Mouse (Mus musculus) hindbrain, embryonic 14.5 days (tissue): ENCODE measurements around the gene Bcl2l11. TPM values are rescaled to one million over a fixed set of nuclear protein-coding genes. Genes with fewer than 3 reads are reported as not detected.

ENCODE experiments used
- ATAC-seq: fragments of 200-750 bp; cut with Nextera tagmentation; 2 replicates; pipeline ENCODE4 v1.8.0; 2017; ENCODE audit warnings: moderate number of reproducible peaks, mild to moderate bottlenecking, moderate TSS enrichment, moderate library complexity; ENCODE audit not compliant: low FRiP score
- DNase-seq: peaks from one replicate; pipeline ENCODE4 v3.0.0-alpha.2; 2015; ENCODE audit warnings: low spot score
- H3K27ac ChIP-seq: fragments of 300-500 bp; sonication (generic); 2 replicates; pipeline ENCODE4 v1.5.1; 2014; ENCODE audit warnings: mild to moderate bottlenecking, moderate library complexity
- H3K27me3 ChIP-seq: fragments of 300-500 bp; sonication (generic); 2 replicates; pipeline ENCODE4 v1.6.1; 2014; ENCODE audit warnings: mild to moderate bottlenecking, low read length, mixed read lengths; ENCODE audit not compliant: control insufficient read depth, insufficient read depth
- H3K36me3 ChIP-seq: fragments of 300-500 bp; sonication (generic); replicated peaks from 2 replicates; pipeline ENCODE4 v1.6.1; 2014; ENCODE audit not compliant: control insufficient read depth, insufficient read depth
- H3K4me1 ChIP-seq: fragments of 300-500 bp; sonication (generic); replicated peaks from 2 replicates; pipeline ENCODE4 v1.6.1; 2014; ENCODE audit warnings: antibody characterized with exemption, low read length, mixed read lengths; ENCODE audit not compliant: control insufficient read depth, insufficient read depth
- H3K4me2 ChIP-seq: fragments of 300-500 bp; sonication (generic); replicated peaks from 2 replicates; pipeline ENCODE4 v1.6.1; 2014; ENCODE audit warnings: mild to moderate bottlenecking, moderate library complexity
- H3K4me3 ChIP-seq: fragments of 300-500 bp; sonication (generic); replicated peaks from 2 replicates; pipeline ENCODE4 v1.5.1; 2014; ENCODE audit warnings: mild to moderate bottlenecking, low read length
- H3K9ac ChIP-seq: fragments of 300-500 bp; sonication (generic); 2 replicates; pipeline ENCODE4 v1.6.1; 2014
- H3K9me3 ChIP-seq: fragments of 300-500 bp; sonication (generic); 2 replicates; pipeline ENCODE4 v1.6.1; 2016; ENCODE audit warnings: low read length; ENCODE audit not compliant: control insufficient read depth
- WGBS: fragments of 180-500 bp; shearing (Covaris S2); extraction: QIAGEN DNeasy Blood & Tissue Kit; methylation state at CpG from one replicate; pipeline ENCODE4 v1.1.7; 2014; 5-methylcytosine and 5-hydroxymethylcytosine counted together
- polyA plus RNA-seq: library from polyadenylated mRNA; unstranded; fragments of >200 nt; fragmentation: Nextera tagmentation; extraction: Ambion mirVana; gene quantifications from 2 replicates; pipeline ENCODE4 v1.2.1, GENCODE M21; 2014

Gene Bcl2l11
- polyA plus RNA-seq, 1 experiment from 2014 or later = 12.2 TPM

DNA sequence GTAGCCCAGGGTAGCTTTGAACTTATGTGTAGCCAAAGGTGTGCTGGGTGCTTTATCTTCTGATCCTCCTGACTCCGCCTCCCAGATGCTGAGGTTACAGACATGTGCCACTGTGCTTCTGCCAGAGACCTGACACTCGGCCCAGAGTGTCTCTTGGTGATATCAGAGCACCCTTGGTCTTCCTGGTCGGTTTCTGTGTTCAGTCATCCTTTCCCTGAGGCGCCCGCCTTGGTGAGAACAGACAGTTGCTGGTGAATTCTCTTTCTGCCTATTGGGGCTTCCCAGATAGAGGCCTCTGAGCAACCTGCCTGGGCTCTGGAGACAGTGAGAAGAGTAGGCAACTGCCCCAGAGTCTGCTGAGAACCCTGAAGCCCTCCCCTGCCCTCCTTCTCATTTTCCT is 6.8 kb downstream of the Bcl2l11 start:
- DNase-seq (no peak), ATAC-seq (no peak)
- 90% methylated on average over 5 of the region's 5 CpGs for WGBS
- Histone ChIP-seq H3K36me3 (0 out of 2 replicates have a peak, but pooled peaks cover 7% of the 10 kb centered on the region), H3K9me3 (no peaks in the 10 kb centered on the region), H3K4me2 (no peak overlapping the region), H3K27me3 (no peaks in the 10 kb centered on the region), H3K4me3 (no peak overlapping the region), H3K9ac (no peak overlapping the region), H3K4me1 (peaks cover 13% of the 10 kb centered on the region), H3K27ac (no peak overlapping the region)

DNA sequence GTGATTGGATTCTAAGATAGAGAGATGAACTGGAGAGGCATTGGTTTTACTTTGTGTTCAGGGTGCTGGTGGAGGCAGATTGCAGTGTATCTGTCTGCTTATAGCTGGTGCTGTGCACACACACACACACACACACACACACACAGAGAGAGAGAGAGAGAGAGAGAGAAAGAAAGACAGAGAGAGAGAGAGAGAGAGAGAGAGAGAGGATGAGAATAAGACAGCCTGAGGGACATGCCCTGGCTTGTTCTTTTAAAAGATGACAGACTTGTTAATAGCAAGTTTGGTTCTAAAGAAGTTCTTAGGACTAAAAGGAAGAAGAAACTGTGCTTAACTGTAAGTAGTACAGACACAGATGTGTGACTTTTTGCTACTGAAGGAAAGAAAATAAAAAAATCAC is 8.0 kb downstream of the Bcl2l11 start:
- H3K4me3 ChIP-seq = no peak overlapping the region
- H3K9me3 ChIP-seq = no peaks in the 10 kb centered on the region
- H3K4me2 ChIP-seq = no peak overlapping the region
- 0 out of 2 replicates have a peak, but pooled peaks cover 7% of the 10 kb centered on the region for H3K36me3 ChIP-seq
- H3K27ac ChIP-seq = no peak overlapping the region
- H3K27me3 ChIP-seq = no peaks in the 10 kb centered on the region
- ATAC-seq (no peak), DNase-seq (no peak)
- H3K4me1 ChIP-seq = peaks cover 6% of the 10 kb centered on the region; the same call in 1 of the 2 replicates
- H3K9ac ChIP-seq = no peak overlapping the region

- ATAC-seq (no peak), DNase-seq (no peak)
- 82% methylated on average over 5 of the region's 5 CpGs for WGBS
- H3K36me3 ChIP-seq = 0 out of 2 replicates have a peak, but pooled peaks cover 7% of the 10 kb centered on the region
- H3K9me3 ChIP-seq = no peaks in the 10 kb centered on the region
- H3K9ac ChIP-seq = no peak overlapping the region
- H3K4me1 ChIP-seq = peaks cover 11% of the 10 kb centered on the region
- H3K27me3 ChIP-seq = no peaks in the 10 kb centered on the region
- no peak overlapping the region for H3K27ac ChIP-seq
- no peak overlapping the region for H3K4me2 ChIP-seq
- H3K4me3 ChIP-seq = no peak overlapping the region
Measured at GRCm38 (mm10) chr2:128134474-128134873, 8.6 kb downstream of the Bcl2l11 start.

DNA sequence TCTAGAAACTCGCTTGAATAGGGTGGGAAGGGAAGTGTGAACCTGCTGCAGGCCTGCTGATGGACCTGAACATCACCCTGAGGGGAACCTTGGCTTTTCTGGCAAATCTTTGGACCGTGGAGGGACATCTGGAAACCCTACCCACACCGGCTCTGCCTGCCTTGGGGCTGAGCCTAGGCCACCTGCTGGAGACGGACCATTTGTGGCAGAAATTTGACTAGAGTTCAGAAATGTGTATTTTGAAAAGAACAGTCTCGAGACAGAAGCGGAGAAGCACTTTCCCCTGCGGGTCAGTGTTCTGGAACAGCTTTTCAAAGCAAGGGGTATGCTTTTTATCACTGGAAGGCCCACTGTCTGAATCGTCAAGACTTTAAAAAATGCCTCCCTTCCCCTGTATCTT is 9.1 kb downstream of the Bcl2l11 start:
- Histone ChIP-seq H3K36me3 (0 out of 2 replicates have a peak, but pooled peaks cover 7% of the 10 kb centered on the region), H3K4me2 (no peak overlapping the region), H3K9me3 (no peaks in the 10 kb centered on the region), H3K9ac (no peak overlapping the region), H3K27ac (no peak overlapping the region), H3K4me3 (no peak overlapping the region), H3K4me1 (peaks cover 13% of the 10 kb centered on the region), H3K27me3 (no peaks in the 10 kb centered on the region)
- 71% methylated on average over 8 of the region's 8 CpGs for WGBS
- ATAC-seq (no peak), DNase-seq (no peak)

GRCm38 (mm10) chr2:128136769-128137433 is 11.1 kb downstream of the Bcl2l11 start:
- H3K4me3 ChIP-seq = no peak overlapping the region
- peaks cover 22% of the 10 kb centered on the region for H3K4me1 ChIP-seq
- H3K36me3 ChIP-seq = 0 out of 2 replicates have a peak, but pooled peaks cover under 1% of the 10 kb centered on the region
- H3K4me2 ChIP-seq = no peak overlapping the region
- ATAC-seq (no peak), DNase-seq (no peak)
- H3K9me3 ChIP-seq = no peaks in the 10 kb centered on the region
- H3K27me3 ChIP-seq = no peaks in the 10 kb centered on the region
- WGBS = 87% methylated on average over 16 of the region's 16 CpGs
- no peak overlapping the region for H3K9ac ChIP-seq
- H3K27ac ChIP-seq = no peak overlapping the region

GRCm38 (mm10) chr2:128137480-128138276 is 11.8 kb downstream of the Bcl2l11 start:
- H3K9ac ChIP-seq = no peak overlapping the region
- no peaks in the 10 kb centered on the region for H3K9me3 ChIP-seq
- ATAC-seq (no peak), DNase-seq (no peak)
- 76% methylated on average over 22 of the region's 22 CpGs for WGBS
- H3K27me3 ChIP-seq = no peaks in the 10 kb centered on the region
- H3K4me1 ChIP-seq = peaks cover 22% of the 10 kb centered on the region
- no peak overlapping the region for H3K4me3 ChIP-seq
- H3K36me3 ChIP-seq = no peaks in the 10 kb centered on the region
- no peak overlapping the region for H3K27ac ChIP-seq
- no peak overlapping the region for H3K4me2 ChIP-seq

DNA sequence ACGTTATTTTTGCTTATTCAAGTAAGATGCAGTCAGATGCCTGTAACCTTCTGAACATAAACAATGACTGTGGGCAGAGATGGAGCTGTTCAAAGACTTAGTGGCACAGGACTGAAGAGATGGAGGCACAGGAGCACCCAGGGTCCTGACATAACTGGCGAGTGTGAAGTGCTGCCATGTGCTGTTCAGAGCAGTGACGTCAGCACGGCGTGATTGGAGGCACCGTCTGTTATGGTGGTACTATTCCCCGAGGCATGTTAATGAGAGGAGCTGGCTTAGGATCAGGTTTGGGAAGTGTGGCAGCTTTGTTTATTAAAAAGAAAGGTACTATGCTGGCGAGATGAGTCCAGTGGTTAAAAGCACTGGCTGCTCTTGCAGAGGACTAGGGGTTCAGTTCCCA is 13.1 kb downstream of the Bcl2l11 start:
- H3K4me2 ChIP-seq = no peak overlapping the region

GRCm38 (mm10) chr2:128139781-128140180 is 13.9 kb downstream of the Bcl2l11 start:
- no peaks in the 10 kb centered on the region for H3K27me3 ChIP-seq
- 40% methylated on average over 15 of the region's 15 CpGs for WGBS
- no peak for ATAC-seq

More for the DNA sequence above, 13.1 kb downstream of the Bcl2l11 start:
- H3K9ac ChIP-seq = no peak overlapping the region
- WGBS = 43% methylated on average over 8 of the region's 8 CpGs
- DNase-seq (no peak), ATAC-seq (peak; percentile 78)
- no peaks in the 10 kb centered on the region for H3K36me3 ChIP-seq
- H3K9me3 ChIP-seq = no peaks in the 10 kb centered on the region
- no peak overlapping the region for H3K4me3 ChIP-seq
- no peaks in the 10 kb centered on the region for H3K27me3 ChIP-seq
- peaks cover 22% of the 10 kb centered on the region for H3K4me1 ChIP-seq
- H3K27ac ChIP-seq = peak overlapping the region; percentile 75; the same call in 1 of the 2 replicates

GRCm38 (mm10) chr2:128140183-128140582 is 14.3 kb downstream of the Bcl2l11 start:
- H3K4me3 ChIP-seq = no peak overlapping the region
- 0 out of 2 replicates have a peak overlapping the region, but pooled peaks have one; percentile 2 for H3K9ac ChIP-seq
- H3K4me2 ChIP-seq = peak overlapping the region; percentile 21; the same call in 1 of the 2 replicates
- H3K36me3 ChIP-seq = no peaks in the 10 kb centered on the region
- ATAC-seq (no peak), DNase-seq (no peak)
- peaks cover 22% of the 10 kb centered on the region for H3K4me1 ChIP-seq
- 75% methylated on average over 3 of the region's 3 CpGs for WGBS
- H3K27ac ChIP-seq = peak overlapping the region; percentile 75
- H3K9me3 ChIP-seq = no peaks in the 10 kb centered on the region
- no peaks in the 10 kb centered on the region for H3K27me3 ChIP-seq

More at GRCm38 (mm10) chr2:128139781-128140180, 13.9 kb downstream of the Bcl2l11 start:
- no peak for DNase-seq
- Histone ChIP-seq H3K36me3 (no peaks in the 10 kb centered on the region), H3K4me2 (peak overlapping the region; percentile 21; the same call in 1 of the 2 replicates), H3K9ac (peak overlapping the region; percentile 2; the same call in 1 of the 2 replicates), H3K27ac (peak overlapping the region; percentile 75), H3K4me3 (no peak overlapping the region), H3K9me3 (no peaks in the 10 kb centered on the region), H3K4me1 (peaks cover 22% of the 10 kb centered on the region)
